Mouse (Mus musculus): ENCODE data around the gene Olfr275. TPM values are rescaled to one million over a fixed set of nuclear protein-coding genes. Genes with fewer than 3 reads are reported as not detected.

Olfr275 gene
- polyA plus RNA-seq, 1 experiment from 2014 or later = not detected

DNA sequence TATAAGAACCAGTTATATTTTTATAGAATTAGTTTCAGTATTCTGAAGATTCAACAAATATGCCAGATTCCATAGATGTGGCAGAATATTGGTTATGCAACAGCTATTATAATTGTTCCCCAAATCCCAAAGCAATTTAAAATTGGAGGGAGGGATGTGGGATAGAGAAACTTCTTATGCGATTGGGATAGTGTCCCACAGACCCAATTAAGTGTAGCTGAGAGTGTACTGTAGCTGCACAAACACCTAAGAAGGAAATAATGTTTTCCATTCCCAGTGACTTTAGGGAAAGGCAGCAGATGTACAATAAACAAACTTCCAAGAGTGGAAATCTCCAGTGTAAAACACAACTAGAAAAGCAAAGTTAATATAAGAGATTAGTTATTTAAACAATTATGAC lies 44.7 kb downstream of the Olfr275 start, which contains the start of gene Olfr273:
Olfr273 (minus strand) TSS at position 101 of the 400 bp plus-strand sequence.
- no peaks in the 10 kb centered on the region for H3K27me3 ChIP-seq (ENCODE audit: control insufficient read depth, insufficient read depth, low read length)
- H3K27ac ChIP-seq (ENCODE audit: low read depth, low read length) = no peak within 1 kb of the TSS
- no peaks in the 10 kb centered on the region for H3K4me1 ChIP-seq (ENCODE audit: control insufficient read depth, insufficient read depth, low read length)
- no peak within 1 kb of the TSS for H3K4me3 ChIP-seq (ENCODE audit: low read length)
- no peak for ATAC-seq (ENCODE audit: low FRiP score, low TSS enrichment)
- H3K4me2 ChIP-seq (replicated peaks; ENCODE audit: low read depth, low read length) = no peak within 1 kb of the TSS
- H3K36me3 ChIP-seq (ENCODE audit: control insufficient read depth, insufficient read depth, low read length) = no peaks in the 10 kb centered on the region
- H3K9me3 ChIP-seq (ENCODE audit: control insufficient read depth, low read length) = no peaks in the 10 kb centered on the region
- WGBS = 90% methylated on average over 1 of the region's 1 CpGs
- H3K9ac ChIP-seq (ENCODE audit: low read depth, low read length) = no peak within 1 kb of the TSS

DNA sequence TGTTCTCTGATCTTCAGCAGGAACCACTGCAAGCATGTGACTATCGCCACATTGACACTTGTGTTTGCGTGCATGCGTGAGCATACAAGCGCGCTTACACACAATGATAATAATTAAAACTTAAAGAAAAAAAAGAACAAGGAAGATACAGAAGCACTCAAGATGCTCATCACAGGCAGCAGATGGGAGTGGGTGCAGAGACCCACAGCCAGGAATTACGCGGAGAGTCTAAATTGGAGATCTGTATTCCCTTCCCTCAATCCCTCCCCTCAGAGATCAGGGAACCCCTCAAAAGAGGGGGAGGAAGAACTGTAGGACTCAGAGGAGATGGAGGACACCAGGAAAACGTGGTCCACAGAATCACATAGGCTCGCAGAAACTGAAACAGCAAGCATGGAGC lies 49.8 kb downstream of the Olfr275 start:
- Histone ChIP-seq H3K27ac (ENCODE audit: low read depth, low read length) (no peak overlapping the region), H3K4me3 (ENCODE audit: low read length) (no peak overlapping the region), H3K4me1 (ENCODE audit: control insufficient read depth, insufficient read depth, low read length) (no peaks in the 10 kb centered on the region), H3K4me2 (replicated peaks; ENCODE audit: low read depth, low read length) (no peak overlapping the region), H3K36me3 (ENCODE audit: control insufficient read depth, insufficient read depth, low read length) (no peaks in the 10 kb centered on the region), H3K9ac (ENCODE audit: low read depth, low read length) (no peak overlapping the region), H3K9me3 (ENCODE audit: control insufficient read depth, low read length) (no peaks in the 10 kb centered on the region), H3K27me3 (ENCODE audit: control insufficient read depth, insufficient read depth, low read length) (no peaks in the 10 kb centered on the region)
- ATAC-seq (ENCODE audit: low FRiP score, low TSS enrichment) = no peak
- 93% methylated on average over 9 of the region's 9 CpGs for WGBS

Other genes starting within 250 kb of the Olfr275 start
- not detected in 2 replicates for gene Toporsl, start 218.3 kb upstream of the Olfr275 start, polyA plus RNA-seq (2014; fragmentation: Nextera tagmentation; extraction: Ambion mirVana)
- gene Olfr273, start 44.6 kb downstream of the Olfr275 start, polyA plus RNA-seq (2014; fragmentation: Nextera tagmentation; extraction: Ambion mirVana) = not detected in 2 replicates
- not detected in 2 replicates for gene Olfr272, start 104.6 kb downstream of the Olfr275 start, polyA plus RNA-seq (2014; fragmentation: Nextera tagmentation; extraction: Ambion mirVana)
- not detected in 2 replicates for gene Olfr270, start 149.9 kb downstream of the Olfr275 start, polyA plus RNA-seq (2014; fragmentation: Nextera tagmentation; extraction: Ambion mirVana)
- gene Nipsnap3a, start 174.7 kb downstream of the Olfr275 start, polyA plus RNA-seq (2014; fragmentation: Nextera tagmentation; extraction: Ambion mirVana) = 0.17 TPM in 1 of 2 replicates, not detected in the other
- 73.6 and 80.8 TPM in 2 replicates for gene Nipsnap3b, start 197.3 kb downstream of the Olfr275 start, polyA plus RNA-seq (2014; fragmentation: Nextera tagmentation; extraction: Ambion mirVana)